ENCODE assay signal across 24 mouse cellular contexts in the genomic region with DNA sequence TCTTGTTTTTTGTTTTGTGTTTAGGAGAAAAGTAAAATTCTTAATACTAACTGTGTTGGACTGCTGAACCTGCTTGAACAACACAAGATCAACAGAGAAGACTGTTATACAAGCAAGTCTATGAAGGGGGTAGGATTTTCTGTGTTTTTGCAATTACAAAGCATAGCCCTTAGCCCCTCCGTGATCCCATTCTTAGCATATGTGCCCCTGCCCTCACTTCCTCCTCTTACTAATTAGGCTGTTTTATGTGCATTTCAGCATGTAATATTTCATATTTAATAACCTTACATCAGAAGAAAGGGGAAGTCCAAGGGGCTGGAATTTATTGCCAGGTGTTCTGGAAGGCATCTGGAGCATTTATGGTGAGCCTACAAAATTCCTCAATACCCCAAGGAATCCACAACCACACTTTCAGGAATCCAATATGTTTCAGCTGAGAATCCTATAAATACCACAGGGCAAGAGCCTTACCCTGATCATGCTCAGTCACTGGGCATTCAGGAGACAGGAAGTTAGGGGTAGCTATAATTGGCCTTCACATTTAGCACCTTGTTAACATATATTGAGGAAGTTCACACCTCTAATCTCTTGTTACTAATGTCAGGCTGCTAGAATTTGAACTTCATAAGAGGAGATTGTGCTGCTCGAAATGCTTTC.
DNase-seq lines count a peak whose midpoint lies in the region; ATAC-seq lines count a peak whose summit lies in the region.
"Had no signal": no experiment of that assay in that cellular context is flagged by ENCODE, and none has a peak within 500 bp of the region (broad histone marks: within the 10 kb centered on the region; RNA-seq: fewer than 3 reads in every experiment).

No protein-coding gene starts in this region.

- no peaks in the 10 kb centered on the region for H3K27me3 ChIP-seq in heart, embryonic 12.5 days (replicated peaks)
- peaks cover 12% of the 10 kb centered on the region; the same call in 1 of the 2 replicates for H3K27me3 ChIP-seq in limb, embryonic 10.5 days (ENCODE audit: low read depth, poor library complexity, severe bottlenecking)
- no peaks in the 10 kb centered on the region for H3K27me3 ChIP-seq in intestine, embryonic 16.5 days (replicated peaks; ENCODE audit: control insufficient read depth, insufficient read depth, low read length)
- no peaks in the 10 kb centered on the region for H3K27me3 ChIP-seq in hindbrain, embryonic 16.5 days (replicated peaks; ENCODE audit: control insufficient read depth, insufficient read depth, low read length)
- H3K27me3 ChIP-seq: CH12.LX; forebrain, embryonic 15.5 days; heart, embryonic 15.5 days; liver, embryonic 15.5 days; midbrain, embryonic 13.5 days had no signal

- peak overlapping the region; percentile 52; the same call in 1 of the 2 replicates for H3K27ac ChIP-seq in heart, embryonic 12.5 days (ENCODE audit: poor library complexity, severe bottlenecking)
- no peak overlapping the region for H3K27ac ChIP-seq in limb, embryonic 10.5 days
- H3K27ac ChIP-seq in intestine, embryonic 16.5 days (ENCODE audit: low read length): no peak overlapping the region
- no peak overlapping the region for H3K27ac ChIP-seq in hindbrain, embryonic 16.5 days (ENCODE audit: low read depth, low read length)
- H3K27ac ChIP-seq: forebrain, embryonic 15.5 days; heart, embryonic 15.5 days; hindbrain, embryonic 10.5 days; liver, embryonic 15.5 days; macrophage; midbrain, embryonic 13.5 days had no signal

- WGBS in heart, embryonic 12.5 days: 42% methylated on average over 2 of the region's 2 CpGs
- 18% methylated on average over 2 of the region's 2 CpGs for WGBS in limb, embryonic 10.5 days
- WGBS in intestine, embryonic 16.5 days: 63% methylated on average over 2 of the region's 2 CpGs
- WGBS in hindbrain, embryonic 16.5 days: 78% methylated on average over 2 of the region's 2 CpGs

- H3K9ac ChIP-seq in heart, embryonic 12.5 days: no peak overlapping the region
- H3K9ac ChIP-seq in intestine, embryonic 16.5 days (ENCODE audit: low read depth, low read length): no peak overlapping the region
- no peak overlapping the region for H3K9ac ChIP-seq in hindbrain, embryonic 16.5 days (ENCODE audit: low read depth, low read length)
- H3K9ac ChIP-seq: forebrain, embryonic 15.5 days; heart, embryonic 15.5 days; liver, embryonic 15.5 days; midbrain, embryonic 13.5 days had no signal

- DNase-seq in heart, adult 8-10 months (ENCODE audit: low spot score): no peak
- peak; percentile 39 for DNase-seq in embryo, embryonic 11 days
- DNase-seq in limb, embryonic 10.5 days (ENCODE audit: low spot score): peak; percentile 39
- peak; percentile 61 for DNase-seq in mesoderm, embryonic 11.5 days (ENCODE audit: low read depth, low spot score)
- DNase-seq in right cerebral cortex, adult 2 months (ENCODE audit: low spot score in 2 of 2): no peak
- DNase-seq: adrenal gland, postnatal 36 days; cerebellum, adult 2 months; gastrocnemius, postnatal 25 days; kidney, adult 2 months; kidney, postnatal 25 days; left cerebral cortex, postnatal 4 days; right cerebral cortex, postnatal 14 days; spleen, adult 18-20 months; thymus, postnatal 36 days had no signal

- H3K4me3 ChIP-seq in heart, embryonic 12.5 days: no peak overlapping the region
- no peak overlapping the region for H3K4me3 ChIP-seq in limb, embryonic 10.5 days
- H3K4me3 ChIP-seq in intestine, embryonic 16.5 days (ENCODE audit: low read length): no peak overlapping the region
- no peak overlapping the region for H3K4me3 ChIP-seq in hindbrain, embryonic 16.5 days (ENCODE audit: low read length)
- H3K4me3 ChIP-seq: forebrain, embryonic 15.5 days; heart, embryonic 15.5 days; hindbrain, embryonic 10.5 days; liver, embryonic 15.5 days; midbrain, embryonic 13.5 days had no signal

- peaks cover 9% of the 10 kb centered on the region for H3K4me1 ChIP-seq in heart, embryonic 12.5 days (replicated peaks)
- H3K4me1 ChIP-seq in limb, embryonic 10.5 days: peaks cover 23% of the 10 kb centered on the region
- no peaks in the 10 kb centered on the region for H3K4me1 ChIP-seq in intestine, embryonic 16.5 days (ENCODE audit: control insufficient read depth, insufficient read depth, low read length)
- no peaks in the 10 kb centered on the region for H3K4me1 ChIP-seq in hindbrain, embryonic 16.5 days (ENCODE audit: control insufficient read depth, insufficient read depth, low read depth, low read length)
- H3K4me1 ChIP-seq: hindbrain, embryonic 10.5 days; liver, embryonic 15.5 days; midbrain, embryonic 13.5 days had no signal

- H3K9me3 ChIP-seq in heart, embryonic 12.5 days (replicated peaks): no peaks in the 10 kb centered on the region
- H3K9me3 ChIP-seq in limb, embryonic 10.5 days (replicated peaks): no peaks in the 10 kb centered on the region
- H3K9me3 ChIP-seq in intestine, embryonic 16.5 days (ENCODE audit: control insufficient read depth, low read length): no peaks in the 10 kb centered on the region
- no peaks in the 10 kb centered on the region for H3K9me3 ChIP-seq in hindbrain, embryonic 16.5 days (ENCODE audit: control insufficient read depth, low read length)
- H3K9me3 ChIP-seq: forebrain, embryonic 15.5 days; heart, embryonic 15.5 days; hindbrain, embryonic 10.5 days; liver, embryonic 15.5 days; midbrain, embryonic 13.5 days had no signal

- no peak overlapping the region for H3K4me2 ChIP-seq in heart, embryonic 12.5 days
- no peak overlapping the region for H3K4me2 ChIP-seq in intestine, embryonic 16.5 days (ENCODE audit: low read depth, low read length)
- H3K4me2 ChIP-seq in hindbrain, embryonic 16.5 days (ENCODE audit: low read length): no peak overlapping the region
- H3K4me2 ChIP-seq: forebrain, embryonic 15.5 days; heart, embryonic 15.5 days; liver, embryonic 15.5 days; midbrain, embryonic 13.5 days had no signal

- no peaks in the 10 kb centered on the region for H3K36me3 ChIP-seq in heart, embryonic 12.5 days
- H3K36me3 ChIP-seq in limb, embryonic 10.5 days: no peaks in the 10 kb centered on the region
- no peaks in the 10 kb centered on the region for H3K36me3 ChIP-seq in intestine, embryonic 16.5 days (ENCODE audit: control insufficient read depth, insufficient read depth, low read length)
- no peaks in the 10 kb centered on the region for H3K36me3 ChIP-seq in hindbrain, embryonic 16.5 days (ENCODE audit: control insufficient read depth, insufficient read depth, low read length)
- H3K36me3 ChIP-seq: forebrain, embryonic 15.5 days; heart, embryonic 15.5 days; hindbrain, embryonic 10.5 days; liver, embryonic 15.5 days; midbrain, embryonic 13.5 days had no signal

- 0 out of 2 replicates have a peak, but pooled peaks have one; percentile 22 for ATAC-seq in heart, embryonic 12.5 days (ENCODE audit: insufficient number of reproducible peaks, low FRiP score)
- no peak for ATAC-seq in intestine, embryonic 16.5 days
- no peak for ATAC-seq in hindbrain, embryonic 16.5 days
- ATAC-seq: forebrain, embryonic 15.5 days; midbrain, embryonic 13.5 days had no signal

Comparison
In these comparisons a context has a peak if more than half of its experiments do, and no peak if none do; other contexts are left out.
1. DNase-seq: peak in embryo, embryonic 11 days (single experiment), limb, embryonic 10.5 days (single experiment) and mesoderm, embryonic 11.5 days (single experiment); none in heart, adult 8-10 months (single experiment) and right cerebral cortex, adult 2 months (0 of 2).